Mouse (Mus musculus): Measurements from ENCODE around the gene Myo1e.

GRCm38 (mm10) chr9:70359402-70360131 lies 152.4 kb downstream of the Myo1e start:
- TF ChIP-seq CTCF (conservative IDR thresholded peaks at IDR 0.05 in 1 of 2, IDR thresholded peaks at IDR 0.05 in 1 of 2; ENCODE audit: low read depth in 2 of 2, low read length in 2 of 2) = no peak
- no peak for TF ChIP-seq MEF2A (IDR thresholded peaks at IDR 0.05; ENCODE audit: borderline replicate concordance, low read depth, low read length)
- TF ChIP-seq E2F4 (IDR thresholded peaks at IDR 0.05; ENCODE audit: insufficient replicate concordance, low read depth, low read length) = no peak
- TF ChIP-seq POLR2A (IDR thresholded peaks at IDR 0.05; ENCODE audit: low read depth, low read length) = no peak
- TF ChIP-seq SMC3 (IDR thresholded peaks at IDR 0.05; ENCODE audit: low read depth, low read length) = no peak
- no peak for TF ChIP-seq CHD2 (IDR thresholded peaks at IDR 0.05; ENCODE audit: low read length)
- no peak for TF ChIP-seq ETS1 (conservative IDR thresholded peaks at IDR 0.05; ENCODE audit: low read depth, low read length)
